Mouse (Mus musculus) CH12.LX (cell line): ENCODE measurements around the gene Trim17. TPM values are rescaled to one million over a fixed set of nuclear protein-coding genes. Genes with fewer than 3 reads are reported as not detected.
A peak's percentile ranks its signal among the peaks of the same experiment; 100 is the strongest.

ENCODE experiments used
- DNase-seq: peaks from one replicate; pipeline ENCODE4 v3.0.0-alpha.2; 2013; ENCODE audit errors: extremely low read depth
- H3K27ac ChIP-seq: 2 replicates; pipeline ENCODE4 v1.5.1; 2012; ENCODE audit warnings: low read depth, mild to moderate bottlenecking, control low read depth, moderate library complexity; ENCODE audit not compliant: insufficient read depth
- H3K27me3 ChIP-seq: replicated peaks from 2 replicates; pipeline ENCODE3; 2012; ENCODE audit warnings: inconsistent platforms
- H3K36me3 ChIP-seq, 2 experiments: replicated peaks in 1 of 2; 2 replicates each; pipeline versions ENCODE3 to v1.6.1; 2012; ENCODE audit warnings: inconsistent platforms in 1 of 2, low read length in 1 of 2, mild to moderate bottlenecking in 1 of 2, mixed read lengths in 1 of 2, moderate library complexity in 1 of 2; ENCODE audit not compliant: control insufficient read depth in 1 of 2, insufficient read depth in 1 of 2
- H3K4me1 ChIP-seq, 2 experiments: 2 replicates each; pipeline ENCODE4 v1.6.1; 2012; ENCODE audit warnings: inconsistent platforms in 1 of 2, moderate library complexity in 1 of 2; ENCODE audit not compliant: insufficient read depth in 2 of 2, control insufficient read depth in 1 of 2
- H3K4me2 ChIP-seq: 2 replicates; pipeline ENCODE4 v1.6.1; 2012; ENCODE audit warnings: low read depth, mild to moderate bottlenecking, control low read depth; ENCODE audit not compliant: poor library complexity, insufficient read depth, severe bottlenecking
- H3K4me3 ChIP-seq, 3 experiments: fragments of 150-350 bp in 1 of 3; sonication (generic) in 1 of 3; replicated peaks in 1 of 3; 2 replicates each; pipeline versions ENCODE3 to v1.5.1; 2011 to 2012; ENCODE audit warnings: low read depth in 2 of 3, low read length in 2 of 3, mild to moderate bottlenecking in 2 of 3, moderate library complexity in 2 of 3, control low read depth in 1 of 3, improper control_type of control experiment in 1 of 3, inconsistent platforms in 1 of 3, mixed read lengths in 1 of 3; ENCODE audit not compliant: poor library complexity in 1 of 3
- H3K79me2 ChIP-seq: replicated peaks from 2 replicates; pipeline ENCODE4 v1.6.1; 2012; ENCODE audit warnings: mild to moderate bottlenecking, moderate library complexity; ENCODE audit not compliant: control insufficient read depth, poor library complexity, insufficient read depth, severe bottlenecking; ENCODE audit errors: extremely low read depth
- H3K9ac ChIP-seq: 2 replicates; pipeline ENCODE4 v1.6.1; 2012; ENCODE audit warnings: low read depth, mild to moderate bottlenecking, control low read depth, moderate library complexity; ENCODE audit not compliant: insufficient read depth
- H3K9me3 ChIP-seq: replicated peaks from 2 replicates; pipeline ENCODE3; 2012; ENCODE audit warnings: low read length, inconsistent platforms, mixed read lengths
- BHLHE40 ChIP-seq: IDR thresholded peaks from 2 replicates; pipeline ENCODE4 v1.6.1; 2011; ENCODE audit warnings: mild to moderate bottlenecking, low read depth, low read length, improper control_type of control experiment
- CHD1 ChIP-seq: IDR thresholded peaks from 2 replicates; pipeline ENCODE4 v1.6.1; 2012; ENCODE audit warnings: low read depth, low read length, improper control_type of control experiment, inconsistent platforms
- CTCF ChIP-seq, 2 experiments: IDR thresholded peaks in 1 of 2; conservative IDR thresholded peaks in 1 of 2; 2 replicates each; pipeline ENCODE4 v1.5.1; 2011 to 2012; ENCODE audit warnings: low read depth in 2 of 2, low read length in 2 of 2, improper control_type of control experiment in 1 of 2, inconsistent platforms in 1 of 2, mild to moderate bottlenecking in 1 of 2, moderate library complexity in 1 of 2
- MAZ ChIP-seq: IDR thresholded peaks from 2 replicates; pipeline ENCODE4 v1.6.1; 2012; ENCODE audit warnings: low read depth, mild to moderate bottlenecking, inconsistent platforms, low read length, improper control_type of control experiment, moderate library complexity
- NRF1 ChIP-seq: IDR thresholded peaks from 2 replicates; pipeline ENCODE4 v1.6.1; 2014; ENCODE audit warnings: low read depth, mild to moderate bottlenecking, inconsistent platforms, low read length, improper control_type of control experiment, moderate library complexity
- RAD21 ChIP-seq: IDR thresholded peaks from 2 replicates; pipeline ENCODE4 v1.6.1; 2011; ENCODE audit warnings: low read depth, mild to moderate bottlenecking, low read length, improper control_type of control experiment, moderate library complexity
- SMC3 ChIP-seq: IDR thresholded peaks from 2 replicates; pipeline ENCODE4 v1.6.1; 2011; ENCODE audit warnings: low read depth, low read length, improper control_type of control experiment
- TCF12 ChIP-seq: IDR thresholded peaks from 2 replicates; pipeline ENCODE4 v1.6.1; 2014; ENCODE audit warnings: low read depth, mild to moderate bottlenecking, inconsistent platforms, low read length, improper control_type of control experiment
- USF2 ChIP-seq: conservative IDR thresholded peaks from 2 replicates; pipeline ENCODE4 v1.6.1; 2011; ENCODE audit warnings: low read depth, low read length, improper control_type of control experiment
- ZC3H11A ChIP-seq: IDR thresholded peaks from 2 replicates; pipeline ENCODE4 v1.6.1; 2012; ENCODE audit warnings: low read depth, mild to moderate bottlenecking, inconsistent platforms, low read length, improper control_type of control experiment
- ZKSCAN1 ChIP-seq: IDR thresholded peaks from 2 replicates; pipeline ENCODE4 v1.6.1; 2012; ENCODE audit warnings: low read depth, inconsistent platforms, low read length, improper control_type of control experiment, borderline replicate concordance
- ZMIZ1 ChIP-seq: IDR thresholded peaks from 2 replicates; pipeline ENCODE4 v1.6.1; 2012; ENCODE audit warnings: low read depth, mild to moderate bottlenecking, inconsistent platforms, low read length, improper control_type of control experiment
- dilution Hi-C: fragments of 300-500 bp; cut with MboI; formaldehyde crosslinking; loops from 2 replicates; pipeline ENCODE4 v1.14.3; 2020; ENCODE audit warnings: low sequenced_read_pairs; ENCODE audit not compliant: extremely low pct_unique_long_range_greater_than_20kb, extremely low pct_ligation_motif_present
- in situ Hi-C: fragments of 300-500 bp; cut with MboI; formaldehyde crosslinking; loops from 3 replicates; pipeline ENCODE4 v1.14.3; 2019; ENCODE audit warnings: low sequenced_read_pairs, low pct_ligation_motif_present, low pct_unique_long_range_greater_than_20kb, mixed read lengths
- polyA plus RNA-seq: library from polyadenylated mRNA; unstranded; fragments of >175 nt; gene quantifications from 2 replicates; pipeline ENCODE4 v1.2.1, GENCODE M21; 2012; ENCODE audit warnings: low read depth; ENCODE audit not compliant: insufficient read length
- total RNA-seq, 2 experiments: library from RNA; depleted of rRNA; stranded (reverse); fragments of 300-350 nt in 1 of 2; fragments of >200 nt in 1 of 2; gene quantifications; 2 replicates each; pipeline ENCODE4 v1.2.3; 2012 to 2014

Trim17 gene
- total and polyA plus RNA-seq, 3 experiments = 0.47 to 0.49 TPM; not detected in 1

GRCm38 (mm10) chr11:58931576-58931975, 22.9 kb upstream of the Trim17 start:
- TF ChIP-seq TCF12 = no peak
- peak; percentile 37 to 58 for TF ChIP-seq CTCF (conservative IDR thresholded peaks at IDR 0.05 in 1 of 2, IDR thresholded peaks at IDR 0.05 in 1 of 2; ENCODE audit: low read depth in 2 of 2, low read length in 2 of 2)
- no peak for TF ChIP-seq ZMIZ1
- TF ChIP-seq ZC3H11A = no peak
- no peak for TF ChIP-seq BHLHE40
- TF ChIP-seq RAD21 = peak; percentile 27
- peak; percentile 61 for TF ChIP-seq SMC3
- TF ChIP-seq USF2 = no peak
- TF ChIP-seq ZKSCAN1 = no peak
- no peak for TF ChIP-seq MAZ
- TF ChIP-seq, all 38 proteins: peak for 3
- Histone ChIP-seq H3K9ac (no peak overlapping the region), H3K27ac (no peak overlapping the region), H3K79me2 (no peaks in the 10 kb centered on the region), H3K4me3 (no peak overlapping the region), H3K9me3 (no peaks in the 10 kb centered on the region), H3K4me2 (no peak overlapping the region), H3K4me1 (peaks cover 0 to 14% of the 10 kb centered on the region in 2 experiments; a peak in 3 of 4 replicates), H3K36me3 (peaks cover 52 to 60% of the 10 kb centered on the region in 2 experiments), H3K27me3 (peaks cover 1% of the 10 kb centered on the region)
- in situ Hi-C loops (no loop called here), dilution Hi-C loops (no loop called here)
- no peak for DNase-seq

- Histone ChIP-seq H3K27me3 (peaks cover 12% of the 10 kb centered on the region), H3K36me3 (peaks cover 32 to 41% of the 10 kb centered on the region in 2 experiments), H3K27ac (no peak overlapping the region), H3K4me2 (peak overlapping the region; percentile 61), H3K4me3 (peak overlapping the region; percentile 85 to 96 (median 89)), H3K79me2 (peaks cover 9% of the 10 kb centered on the region), H3K4me1 (peaks cover 11 to 30% of the 10 kb centered on the region in 2 experiments), H3K9me3 (peaks cover 6% of the 10 kb centered on the region)
- dilution Hi-C loops = no loop called here
- in situ Hi-C loops = no loop called here
- no peak for DNase-seq
- TF ChIP-seq NRF1 (peak; percentile 61), CHD1 (no peak), ZKSCAN1 (no peak), TCF12 (0 out of 2 replicates have a peak, but pooled peaks have one; percentile 30)
- TF ChIP-seq, all 38 proteins: peak for 2
- peak overlapping the region; percentile 90 for H3K9ac ChIP-seq
Observed at GRCm38 (mm10) chr11:58937909-58938308, 16.6 kb upstream of the Trim17 start.
